Mouse (Mus musculus) CH12.LX (cell line): ENCODE data around the gene Farsa. TPM values are rescaled to one million over a fixed set of nuclear protein-coding genes. Genes with fewer than 3 reads are reported as not detected.

Source experiments
- DNase-seq: peaks from one replicate; pipeline ENCODE4 v3.0.0-alpha.2; 2013; ENCODE audit errors: extremely low read depth
- H3K27ac ChIP-seq: 2 replicates; pipeline ENCODE4 v1.5.1; 2012; ENCODE audit warnings: low read depth, mild to moderate bottlenecking, control low read depth, moderate library complexity; ENCODE audit not compliant: insufficient read depth
- H3K27me3 ChIP-seq: replicated peaks from 2 replicates; pipeline ENCODE3; 2012; ENCODE audit warnings: inconsistent platforms
- H3K36me3 ChIP-seq, 2 experiments: replicated peaks in 1 of 2; 2 replicates each; pipeline versions ENCODE3 to v1.6.1; 2012; ENCODE audit warnings: inconsistent platforms in 1 of 2, low read length in 1 of 2, mild to moderate bottlenecking in 1 of 2, mixed read lengths in 1 of 2, moderate library complexity in 1 of 2; ENCODE audit not compliant: control insufficient read depth in 1 of 2, insufficient read depth in 1 of 2
- H3K4me1 ChIP-seq, 2 experiments: 2 replicates each; pipeline ENCODE4 v1.6.1; 2012; ENCODE audit warnings: inconsistent platforms in 1 of 2, moderate library complexity in 1 of 2; ENCODE audit not compliant: insufficient read depth in 2 of 2, control insufficient read depth in 1 of 2
- H3K4me2 ChIP-seq: 2 replicates; pipeline ENCODE4 v1.6.1; 2012; ENCODE audit warnings: low read depth, mild to moderate bottlenecking, control low read depth; ENCODE audit not compliant: poor library complexity, insufficient read depth, severe bottlenecking
- H3K4me3 ChIP-seq, 3 experiments: fragments of 150-350 bp in 1 of 3; sonication (generic) in 1 of 3; replicated peaks in 1 of 3; 2 replicates each; pipeline versions ENCODE3 to v1.5.1; 2011 to 2012; ENCODE audit warnings: low read depth in 2 of 3, low read length in 2 of 3, mild to moderate bottlenecking in 2 of 3, moderate library complexity in 2 of 3, control low read depth in 1 of 3, improper control_type of control experiment in 1 of 3, inconsistent platforms in 1 of 3, mixed read lengths in 1 of 3; ENCODE audit not compliant: poor library complexity in 1 of 3
- H3K79me2 ChIP-seq: replicated peaks from 2 replicates; pipeline ENCODE4 v1.6.1; 2012; ENCODE audit warnings: mild to moderate bottlenecking, moderate library complexity; ENCODE audit not compliant: control insufficient read depth, poor library complexity, insufficient read depth, severe bottlenecking; ENCODE audit errors: extremely low read depth
- H3K9ac ChIP-seq: 2 replicates; pipeline ENCODE4 v1.6.1; 2012; ENCODE audit warnings: low read depth, mild to moderate bottlenecking, control low read depth, moderate library complexity; ENCODE audit not compliant: insufficient read depth
- H3K9me3 ChIP-seq: replicated peaks from 2 replicates; pipeline ENCODE3; 2012; ENCODE audit warnings: low read length, inconsistent platforms, mixed read lengths
- BHLHE40 ChIP-seq: IDR thresholded peaks from 2 replicates; pipeline ENCODE4 v1.6.1; 2011; ENCODE audit warnings: mild to moderate bottlenecking, low read depth, low read length, improper control_type of control experiment
- CHD1 ChIP-seq: IDR thresholded peaks from 2 replicates; pipeline ENCODE4 v1.6.1; 2012; ENCODE audit warnings: low read depth, low read length, improper control_type of control experiment, inconsistent platforms
- CHD2 ChIP-seq: IDR thresholded peaks from 2 replicates; pipeline ENCODE4 v1.6.1; 2011; ENCODE audit warnings: low read length, improper control_type of control experiment
- E2F4 ChIP-seq: IDR thresholded peaks from 2 replicates; pipeline ENCODE4 v1.6.1; 2011; ENCODE audit warnings: low read depth, low read length, improper control_type of control experiment; ENCODE audit not compliant: insufficient replicate concordance
- ELF1 ChIP-seq: IDR thresholded peaks from 2 replicates; pipeline ENCODE4 v1.6.1; 2014; ENCODE audit warnings: low read depth, mild to moderate bottlenecking, inconsistent platforms, low read length, improper control_type of control experiment
- EP300 ChIP-seq: IDR thresholded peaks from 2 replicates; pipeline ENCODE4 v1.6.1; 2011; ENCODE audit warnings: low read length, improper control_type of control experiment
- ETS1 ChIP-seq: conservative IDR thresholded peaks from 2 replicates; pipeline ENCODE4 v1.6.1; 2012; ENCODE audit warnings: low read depth, mild to moderate bottlenecking, inconsistent platforms, low read length, improper control_type of control experiment, moderate library complexity
- GABPA ChIP-seq: IDR thresholded peaks from 2 replicates; pipeline ENCODE4 v1.6.1; 2012; ENCODE audit warnings: low read depth, low read length, improper control_type of control experiment, inconsistent platforms; ENCODE audit not compliant: insufficient replicate concordance
- HCFC1 ChIP-seq: IDR thresholded peaks from 2 replicates; pipeline ENCODE4 v1.6.1; 2012; ENCODE audit warnings: low read depth, mild to moderate bottlenecking, inconsistent platforms, low read length, improper control_type of control experiment
- IRF4 ChIP-seq: IDR thresholded peaks from 2 replicates; pipeline ENCODE4 v1.6.1; 2014; ENCODE audit warnings: low read depth, mild to moderate bottlenecking, inconsistent platforms, low read length, improper control_type of control experiment
- JUN ChIP-seq: IDR thresholded peaks from 2 replicates; pipeline ENCODE4 v1.6.1; 2011; ENCODE audit warnings: low read depth, mild to moderate bottlenecking, low read length, improper control_type of control experiment, moderate library complexity; ENCODE audit not compliant: insufficient read depth
- JUND ChIP-seq: conservative IDR thresholded peaks from 2 replicates; pipeline ENCODE4 v1.6.1; 2011; ENCODE audit warnings: low read depth, low read length, improper control_type of control experiment
- KAT2A ChIP-seq: IDR thresholded peaks from 2 replicates; pipeline ENCODE4 v1.6.1; 2012; ENCODE audit warnings: low read length, improper control_type of control experiment, inconsistent platforms; ENCODE audit not compliant: insufficient replicate concordance
- MAFK ChIP-seq: IDR thresholded peaks from 2 replicates; pipeline ENCODE4 v1.6.1; 2011; ENCODE audit warnings: low read length, improper control_type of control experiment; ENCODE audit not compliant: insufficient replicate concordance
- MAX ChIP-seq: IDR thresholded peaks from 2 replicates; pipeline ENCODE4 v1.6.1; 2011; ENCODE audit warnings: low read length, improper control_type of control experiment
- MAZ ChIP-seq: IDR thresholded peaks from 2 replicates; pipeline ENCODE4 v1.6.1; 2012; ENCODE audit warnings: low read depth, mild to moderate bottlenecking, inconsistent platforms, low read length, improper control_type of control experiment, moderate library complexity
- MEF2A ChIP-seq: IDR thresholded peaks from 2 replicates; pipeline ENCODE4 v1.6.1; 2014; ENCODE audit warnings: low read depth, mild to moderate bottlenecking, inconsistent platforms, low read length, improper control_type of control experiment, borderline replicate concordance
- MXI1 ChIP-seq: IDR thresholded peaks from 2 replicates; pipeline ENCODE4 v1.6.1; 2011; ENCODE audit warnings: mild to moderate bottlenecking, low read depth, low read length, improper control_type of control experiment
- MYC ChIP-seq: IDR thresholded peaks from 2 replicates; pipeline ENCODE4 v1.6.1; 2011; ENCODE audit warnings: low read depth, mild to moderate bottlenecking, improper control_type of control experiment, low read length
- NELFE ChIP-seq: IDR thresholded peaks from 2 replicates; pipeline ENCODE4 v1.6.1; 2011; ENCODE audit warnings: low read depth, low read length, improper control_type of control experiment
- NRF1 ChIP-seq: IDR thresholded peaks from 2 replicates; pipeline ENCODE4 v1.6.1; 2014; ENCODE audit warnings: low read depth, mild to moderate bottlenecking, inconsistent platforms, low read length, improper control_type of control experiment, moderate library complexity
- PAX5 ChIP-seq: IDR thresholded peaks from 2 replicates; pipeline ENCODE4 v1.6.1; 2012; ENCODE audit warnings: low read length, inconsistent platforms, mixed read lengths
- POLR2A ChIP-seq: IDR thresholded peaks from 2 replicates; pipeline ENCODE4 v1.6.1; 2011; ENCODE audit warnings: low read depth, mild to moderate bottlenecking, improper control_type of control experiment, low read length
- POLR2AphosphoS2 ChIP-seq: IDR thresholded peaks from 2 replicates; pipeline ENCODE4 v1.6.1; 2011; ENCODE audit warnings: low read depth, low read length, improper control_type of control experiment
- RAD21 ChIP-seq: IDR thresholded peaks from 2 replicates; pipeline ENCODE4 v1.6.1; 2011; ENCODE audit warnings: low read depth, mild to moderate bottlenecking, low read length, improper control_type of control experiment, moderate library complexity
- RCOR1 ChIP-seq: conservative IDR thresholded peaks from 2 replicates; pipeline ENCODE4 v1.6.1; 2012; ENCODE audit warnings: low read depth, mild to moderate bottlenecking, inconsistent platforms, low read length, improper control_type of control experiment
- SIN3A ChIP-seq: IDR thresholded peaks from 2 replicates; pipeline ENCODE4 v1.6.1; 2012; ENCODE audit warnings: low read length, improper control_type of control experiment, inconsistent platforms
- TBP ChIP-seq: conservative IDR thresholded peaks from 2 replicates; pipeline ENCODE4 v1.6.1; 2011; ENCODE audit warnings: low read depth, low read length, improper control_type of control experiment
- TCF12 ChIP-seq: IDR thresholded peaks from 2 replicates; pipeline ENCODE4 v1.6.1; 2014; ENCODE audit warnings: low read depth, mild to moderate bottlenecking, inconsistent platforms, low read length, improper control_type of control experiment
- UBTF ChIP-seq: IDR thresholded peaks from 2 replicates; pipeline ENCODE4 v1.6.1; 2012; ENCODE audit warnings: low read depth, mild to moderate bottlenecking, inconsistent platforms, low read length, improper control_type of control experiment, moderate library complexity
- USF1 ChIP-seq: IDR thresholded peaks from 2 replicates; pipeline ENCODE4 v1.6.1; 2014; ENCODE audit warnings: low read depth, mild to moderate bottlenecking, inconsistent platforms, low read length, improper control_type of control experiment
- USF2 ChIP-seq: conservative IDR thresholded peaks from 2 replicates; pipeline ENCODE4 v1.6.1; 2011; ENCODE audit warnings: low read depth, low read length, improper control_type of control experiment
- ZC3H11A ChIP-seq: IDR thresholded peaks from 2 replicates; pipeline ENCODE4 v1.6.1; 2012; ENCODE audit warnings: low read depth, mild to moderate bottlenecking, inconsistent platforms, low read length, improper control_type of control experiment
- ZMIZ1 ChIP-seq: IDR thresholded peaks from 2 replicates; pipeline ENCODE4 v1.6.1; 2012; ENCODE audit warnings: low read depth, mild to moderate bottlenecking, inconsistent platforms, low read length, improper control_type of control experiment
- ZNF384 ChIP-seq: IDR thresholded peaks from 2 replicates; pipeline ENCODE4 v1.6.1; 2012; ENCODE audit warnings: low read depth, low read length, improper control_type of control experiment, inconsistent platforms
- dilution Hi-C: fragments of 300-500 bp; cut with MboI; formaldehyde crosslinking; loops from 2 replicates; pipeline ENCODE4 v1.14.3; 2020; ENCODE audit warnings: low sequenced_read_pairs; ENCODE audit not compliant: extremely low pct_unique_long_range_greater_than_20kb, extremely low pct_ligation_motif_present
- in situ Hi-C: fragments of 300-500 bp; cut with MboI; formaldehyde crosslinking; loops from 3 replicates; pipeline ENCODE4 v1.14.3; 2019; ENCODE audit warnings: low sequenced_read_pairs, low pct_ligation_motif_present, low pct_unique_long_range_greater_than_20kb, mixed read lengths
- polyA plus RNA-seq: library from polyadenylated mRNA; unstranded; fragments of >175 nt; gene quantifications from 2 replicates; pipeline ENCODE4 v1.2.1, GENCODE M21; 2012; ENCODE audit warnings: low read depth; ENCODE audit not compliant: insufficient read length
- total RNA-seq, 2 experiments: library from RNA; depleted of rRNA; stranded (reverse); fragments of 300-350 nt in 1 of 2; fragments of >200 nt in 1 of 2; gene quantifications; 2 replicates each; pipeline ENCODE4 v1.2.3; 2012 to 2014

Gene Farsa
- total and polyA plus RNA-seq, 3 experiments, result 142 to 175 (median 146) TPM

DNA sequence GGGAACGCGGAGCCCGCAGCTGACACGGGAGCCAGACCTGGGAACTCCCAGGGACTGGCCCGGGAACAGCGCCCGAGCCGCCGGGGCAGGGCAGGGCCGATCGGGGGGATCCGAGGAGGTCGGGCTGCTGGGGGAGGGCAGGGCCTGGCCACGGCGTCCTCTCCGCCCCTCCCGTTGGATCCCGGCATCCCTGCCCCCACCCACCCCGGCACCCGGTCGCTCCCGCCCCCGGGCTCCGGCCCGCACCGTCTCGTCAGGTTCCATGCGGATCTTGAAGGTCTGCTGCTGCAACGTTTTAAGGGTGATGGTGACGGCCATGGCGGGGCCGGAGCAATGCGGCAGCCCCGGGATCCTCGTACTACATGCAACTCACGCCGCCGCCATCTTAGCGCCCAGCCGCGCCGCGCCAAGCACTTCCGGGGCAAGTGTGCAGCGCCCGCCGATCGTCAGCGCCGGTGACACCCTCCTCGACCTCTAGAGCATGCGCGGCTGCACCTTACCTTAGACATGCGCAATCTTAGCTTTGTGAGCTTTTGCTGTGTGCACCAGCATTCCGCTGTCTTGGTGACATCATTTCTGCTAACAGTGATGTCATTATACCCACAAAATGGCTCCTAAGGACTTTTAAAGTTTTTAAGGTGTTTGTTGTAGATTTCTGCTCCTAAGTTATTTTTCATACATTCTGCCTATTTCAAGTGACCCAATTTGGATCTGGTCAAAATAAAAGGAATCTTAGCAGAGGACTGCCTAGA is 16.4 kb upstream of the Farsa start, which contains the start of gene Rad23a:
TSS of gene Rad23a (minus strand) at position 418 of the 752 bp plus-strand sequence.
- no peaks in the 10 kb centered on the region for H3K27me3 ChIP-seq
- H3K9me3 ChIP-seq, result no peaks in the 10 kb centered on the region
- peak within 1 kb of the TSS; percentile 87 for H3K9ac ChIP-seq
- H3K4me3 ChIP-seq, result peak within 1 kb of the TSS; percentile 78 to 85 (median 83)
- DNase-seq, result peak; percentile 97
- peak; percentile 92 for TF ChIP-seq MAZ
- TF ChIP-seq IRF4, result peak; percentile 36; the same call in 1 of the 2 replicates
- TF ChIP-seq CHD2, result peak; percentile 95
- TF ChIP-seq MXI1, result peak; percentile 81
- peak; percentile 54 for TF ChIP-seq MEF2A
- peak; percentile 81 for TF ChIP-seq JUND
- peak; percentile 60; the same call in 1 of the 2 replicates for TF ChIP-seq RCOR1
- TF ChIP-seq JUN, result peak; percentile 83
- peak; percentile 97 for TF ChIP-seq GABPA
- peak; percentile 75 for TF ChIP-seq MYC
- no peak; the same call in 1 of the 2 replicates for TF ChIP-seq USF2
- TF ChIP-seq TCF12, result peak; percentile 96
- TF ChIP-seq ZNF384, result no peak
- TF ChIP-seq EP300, result no peak
- no peak for TF ChIP-seq UBTF
- no peak for TF ChIP-seq PAX5
- peak; percentile 82 for TF ChIP-seq MAX
- TF ChIP-seq NRF1, result peak; percentile 99
- peak; percentile 79 for TF ChIP-seq BHLHE40
- TF ChIP-seq ELF1, result peak; percentile 86
- peak; percentile 99 for TF ChIP-seq POLR2AphosphoS2
- TF ChIP-seq SIN3A, result peak; percentile 84
- TF ChIP-seq RAD21, result no peak
- TF ChIP-seq ETS1, result peak; percentile 74
- TF ChIP-seq TBP, result 0 out of 2 replicates have a peak, but pooled peaks have one; percentile 11
- peak; percentile 95 for TF ChIP-seq ZMIZ1
- TF ChIP-seq NELFE, result peak; percentile 87
- TF ChIP-seq USF1, result no peak; the same call in 1 of the 2 replicates
- peak; percentile 91 for TF ChIP-seq HCFC1
- peak; percentile 50; the same call in 1 of the 2 replicates for TF ChIP-seq MAFK
- TF ChIP-seq POLR2A, result peak; percentile 84
- TF ChIP-seq ZC3H11A, result no peak
- peak; percentile 88; the same call in 1 of the 2 replicates for TF ChIP-seq KAT2A
- 0 out of 2 replicates have a peak, but pooled peaks have one; percentile 8 for TF ChIP-seq CHD1
- TF ChIP-seq E2F4, result peak; percentile 68; the same call in 1 of the 2 replicates
- TF ChIP-seq, all 38 proteins: peak for 27
- Histone ChIP-seq H3K36me3 (peaks cover 69 to 82% of the 10 kb centered on the region in 2 experiments), H3K4me1 (peaks cover 12 to 79% of the 10 kb centered on the region in 2 experiments), H3K27ac (peak within 1 kb of the TSS; percentile 77), H3K4me2 (peak within 1 kb of the TSS; percentile 94), H3K79me2 (peaks cover 34% of the 10 kb centered on the region)
- dilution Hi-C loops, result no loop called here
- in situ Hi-C loops, result no loop called here
